Mouse (Mus musculus): ENCODE measurements around the gene 1700037C18Rik.

DNA sequence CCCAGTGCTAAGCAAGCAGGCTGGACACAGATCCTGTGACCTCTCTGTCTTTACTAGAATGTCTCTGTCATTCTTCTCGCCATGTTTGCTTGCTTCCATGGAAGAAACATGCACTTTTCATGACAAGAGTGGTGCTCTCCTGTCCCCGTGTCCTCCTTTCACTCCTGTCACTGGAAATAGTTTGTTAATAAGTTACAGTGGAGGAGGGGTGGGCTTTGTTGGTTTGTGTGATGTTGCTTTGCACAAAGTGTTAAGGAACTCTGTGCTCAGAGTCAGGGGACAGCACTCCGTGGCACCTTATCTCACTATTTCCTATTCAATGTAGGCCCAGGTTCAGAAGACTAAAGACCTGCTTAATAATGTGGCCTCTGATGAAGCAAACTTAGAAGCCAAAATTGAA is 15.0 kb upstream of the 1700037C18Rik start:
- TF ChIP-seq CTCF (IDR thresholded peaks at IDR 0.05; ENCODE audit: borderline replicate concordance, extremely low read depth, insufficient read depth, insufficient read length), result no peak
- TF ChIP-seq POLR2A (IDR thresholded peaks at IDR 0.05; ENCODE audit: borderline replicate concordance, extremely low read depth, insufficient read depth, insufficient read length, poor library complexity, severe bottlenecking), result no peak
